Mouse (Mus musculus): ENCODE measurements around the gene Sbf2. TPM values are rescaled to one million over a fixed set of nuclear protein-coding genes. Genes with fewer than 3 reads are reported as not detected.

Sbf2 gene
- polyA plus RNA-seq, 1 experiment: 5.5 TPM

GRCm38 (mm10) chr7:110314401-110314890 lies 300.3 kb downstream of the Sbf2 start:
- no peak for DNase-seq (ENCODE audit: low read depth in 1 of 2, low spot score in 2 of 2)
- H3K36me3 ChIP-seq (ENCODE audit: control insufficient read depth, insufficient read depth, low read length): no peaks in the 10 kb centered on the region
- H3K27ac ChIP-seq (ENCODE audit: insufficient read depth, low read length): no peak overlapping the region
- no peaks in the 10 kb centered on the region for H3K27me3 ChIP-seq (ENCODE audit: control insufficient read depth, insufficient read depth, low read length)
- no peak overlapping the region for H3K4me3 ChIP-seq (ENCODE audit: extremely low read depth, insufficient read depth, insufficient read length)
- 88% methylated on average over 7 of the region's 7 CpGs for WGBS
- H3K4me1 ChIP-seq (ENCODE audit: control insufficient read depth, insufficient read depth, insufficient read length): peaks cover 2% of the 10 kb centered on the region; the same call in 1 of the 2 replicates
- TF ChIP-seq CTCF (IDR thresholded peaks at IDR 0.05; ENCODE audit: extremely low read depth, insufficient read depth, insufficient read length, insufficient replicate concordance): no peak
- no peak for TF ChIP-seq POLR2A (IDR thresholded peaks at IDR 0.05; ENCODE audit: low read depth, low read length)

GRCm38 (mm10) chr7:110313392-110314055 lies 301.2 kb downstream of the Sbf2 start:
- Histone ChIP-seq H3K4me3 (ENCODE audit: extremely low read depth, insufficient read depth, insufficient read length) (no peak overlapping the region), H3K36me3 (ENCODE audit: control insufficient read depth, insufficient read depth, low read length) (no peaks in the 10 kb centered on the region), H3K27me3 (ENCODE audit: control insufficient read depth, insufficient read depth, low read length) (no peaks in the 10 kb centered on the region), H3K4me1 (ENCODE audit: control insufficient read depth, insufficient read depth, insufficient read length) (peaks cover 2% of the 10 kb centered on the region; the same call in 1 of the 2 replicates), H3K27ac (ENCODE audit: insufficient read depth, low read length) (peak overlapping the region; percentile 64)
- TF ChIP-seq CTCF (IDR thresholded peaks at IDR 0.05; ENCODE audit: extremely low read depth, insufficient read depth, insufficient read length, insufficient replicate concordance): no peak
- DNase-seq (ENCODE audit: low read depth in 1 of 2, low spot score in 2 of 2): peak in 1 of 2 experiments; percentile 9
- 28% methylated on average over 9 of the region's 9 CpGs for WGBS

- TF ChIP-seq POLR2A (IDR thresholded peaks at IDR 0.05; ENCODE audit: low read depth, low read length) (no peak), CTCF (IDR thresholded peaks at IDR 0.05; ENCODE audit: extremely low read depth, insufficient read depth, insufficient read length, insufficient replicate concordance) (no peak)
- no peak overlapping the region for H3K4me3 ChIP-seq (ENCODE audit: extremely low read depth, insufficient read depth, insufficient read length)
- H3K4me1 ChIP-seq (ENCODE audit: control insufficient read depth, insufficient read depth, insufficient read length): peaks cover 2% of the 10 kb centered on the region; the same call in 1 of the 2 replicates
- WGBS: 97% methylated on average over 8 of the region's 8 CpGs
- no peak overlapping the region for H3K27ac ChIP-seq (ENCODE audit: insufficient read depth, low read length)
- H3K27me3 ChIP-seq (ENCODE audit: control insufficient read depth, insufficient read depth, low read length): no peaks in the 10 kb centered on the region
- H3K36me3 ChIP-seq (ENCODE audit: control insufficient read depth, insufficient read depth, low read length): no peaks in the 10 kb centered on the region
- no peak for DNase-seq (ENCODE audit: low read depth in 1 of 2, low spot score in 2 of 2)
Measured at GRCm38 (mm10) chr7:110309246-110309645, 305.5 kb downstream of the Sbf2 start.

GRCm38 (mm10) chr7:110307741-110308140 lies 307.0 kb downstream of the Sbf2 start:
- no peak for DNase-seq (ENCODE audit: low read depth in 1 of 2, low spot score in 2 of 2)
- TF ChIP-seq CTCF (IDR thresholded peaks at IDR 0.05; ENCODE audit: extremely low read depth, insufficient read depth, insufficient read length, insufficient replicate concordance) (no peak), POLR2A (IDR thresholded peaks at IDR 0.05; ENCODE audit: low read depth, low read length) (no peak)
- no peak overlapping the region for H3K4me3 ChIP-seq (ENCODE audit: extremely low read depth, insufficient read depth, insufficient read length)
- H3K27me3 ChIP-seq (ENCODE audit: control insufficient read depth, insufficient read depth, low read length): no peaks in the 10 kb centered on the region
- 95% methylated on average over 11 of the region's 11 CpGs for WGBS
- no peaks in the 10 kb centered on the region for H3K4me1 ChIP-seq (ENCODE audit: control insufficient read depth, insufficient read depth, insufficient read length)
- H3K36me3 ChIP-seq (ENCODE audit: control insufficient read depth, insufficient read depth, low read length): no peaks in the 10 kb centered on the region
- no peak overlapping the region for H3K27ac ChIP-seq (ENCODE audit: insufficient read depth, low read length)

GRCm38 (mm10) chr7:110306281-110306680 lies 308.4 kb downstream of the Sbf2 start:
- 86% methylated on average over 5 of the region's 5 CpGs for WGBS
- no peaks in the 10 kb centered on the region for H3K36me3 ChIP-seq (ENCODE audit: control insufficient read depth, insufficient read depth, low read length)
- H3K4me3 ChIP-seq (ENCODE audit: extremely low read depth, insufficient read depth, insufficient read length): no peak overlapping the region
- no peaks in the 10 kb centered on the region for H3K4me1 ChIP-seq (ENCODE audit: control insufficient read depth, insufficient read depth, insufficient read length)
- no peak overlapping the region for H3K27ac ChIP-seq (ENCODE audit: insufficient read depth, low read length)
- TF ChIP-seq CTCF (IDR thresholded peaks at IDR 0.05; ENCODE audit: extremely low read depth, insufficient read depth, insufficient read length, insufficient replicate concordance): no peak
- TF ChIP-seq POLR2A (IDR thresholded peaks at IDR 0.05; ENCODE audit: low read depth, low read length): no peak
- DNase-seq (ENCODE audit: low read depth in 1 of 2, low spot score in 2 of 2): no peak
- H3K27me3 ChIP-seq (ENCODE audit: control insufficient read depth, insufficient read depth, low read length): no peaks in the 10 kb centered on the region

GRCm38 (mm10) chr7:110305486-110305885 lies 309.2 kb downstream of the Sbf2 start:
- 91% methylated on average over 4 of the region's 4 CpGs for WGBS
- TF ChIP-seq CTCF (IDR thresholded peaks at IDR 0.05; ENCODE audit: extremely low read depth, insufficient read depth, insufficient read length, insufficient replicate concordance): no peak
- no peak for TF ChIP-seq POLR2A (IDR thresholded peaks at IDR 0.05; ENCODE audit: low read depth, low read length)
- DNase-seq (ENCODE audit: low read depth in 1 of 2, low spot score in 2 of 2): no peak
- H3K4me3 ChIP-seq (ENCODE audit: extremely low read depth, insufficient read depth, insufficient read length): no peak overlapping the region
- H3K4me1 ChIP-seq (ENCODE audit: control insufficient read depth, insufficient read depth, insufficient read length): no peaks in the 10 kb centered on the region
- no peaks in the 10 kb centered on the region for H3K36me3 ChIP-seq (ENCODE audit: control insufficient read depth, insufficient read depth, low read length)
- H3K27ac ChIP-seq (ENCODE audit: insufficient read depth, low read length): no peak overlapping the region
- H3K27me3 ChIP-seq (ENCODE audit: control insufficient read depth, insufficient read depth, low read length): no peaks in the 10 kb centered on the region

- WGBS: 85% methylated on average over 6 of the region's 6 CpGs
Measured at GRCm38 (mm10) chr7:110302886-110303285, 311.8 kb downstream of the Sbf2 start.

More at GRCm38 (mm10) chr7:110302886-110303285, 311.8 kb downstream of the Sbf2 start:
- no peak for DNase-seq (ENCODE audit: low read depth in 1 of 2, low spot score in 2 of 2)
- Histone ChIP-seq H3K27me3 (ENCODE audit: control insufficient read depth, insufficient read depth, low read length) (no peaks in the 10 kb centered on the region), H3K4me1 (ENCODE audit: control insufficient read depth, insufficient read depth, insufficient read length) (no peaks in the 10 kb centered on the region), H3K36me3 (ENCODE audit: control insufficient read depth, insufficient read depth, low read length) (no peaks in the 10 kb centered on the region), H3K4me3 (ENCODE audit: extremely low read depth, insufficient read depth, insufficient read length) (no peak overlapping the region), H3K27ac (ENCODE audit: insufficient read depth, low read length) (no peak overlapping the region)
- TF ChIP-seq CTCF (IDR thresholded peaks at IDR 0.05; ENCODE audit: extremely low read depth, insufficient read depth, insufficient read length, insufficient replicate concordance) (no peak), POLR2A (IDR thresholded peaks at IDR 0.05; ENCODE audit: low read depth, low read length) (no peak)

Data from spleen, adult 2 months (tissue).